Mouse (Mus musculus): ENCODE data around the gene Aatf. TPM values are rescaled to one million over a fixed set of nuclear protein-coding genes. Genes with fewer than 3 reads are reported as not detected.

Aatf gene
- polyA plus RNA-seq, 1 experiment from 2014 or later: 46.3 TPM

- no peaks in the 10 kb centered on the region for H3K9me3 ChIP-seq (ENCODE audit: control insufficient read depth, low read length)
- H3K27me3 ChIP-seq (ENCODE audit: control insufficient read depth, insufficient read depth, low read length): peaks cover 86% of the 10 kb centered on the region
- peak overlapping the region; percentile 87 for H3K27ac ChIP-seq (replicated peaks; ENCODE audit: low read depth, low read length)
- peak overlapping the region; percentile 57 for H3K4me3 ChIP-seq (replicated peaks; ENCODE audit: low read depth, low read length)
- peak overlapping the region; percentile 71 for H3K4me2 ChIP-seq (ENCODE audit: low read length)
- peak overlapping the region; percentile 66 for H3K9ac ChIP-seq (replicated peaks; ENCODE audit: low read length)
- peak; percentile 50 for DNase-seq
- peaks cover 21% of the 10 kb centered on the region for H3K36me3 ChIP-seq (ENCODE audit: control insufficient read depth, insufficient read depth, low read length)
- H3K4me1 ChIP-seq (ENCODE audit: control insufficient read depth, insufficient read depth, low read length): no peaks in the 10 kb centered on the region; the same call in 1 of the 2 replicates
- WGBS: under 1% methylated on average over 16 of the region's 16 CpGs
- no peak for ATAC-seq (ENCODE audit: low FRiP score, low TSS enrichment)
Measured at GRCm38 (mm10) chr11:84523321-84523831, 10.1 kb upstream of the Aatf start.

DNA sequence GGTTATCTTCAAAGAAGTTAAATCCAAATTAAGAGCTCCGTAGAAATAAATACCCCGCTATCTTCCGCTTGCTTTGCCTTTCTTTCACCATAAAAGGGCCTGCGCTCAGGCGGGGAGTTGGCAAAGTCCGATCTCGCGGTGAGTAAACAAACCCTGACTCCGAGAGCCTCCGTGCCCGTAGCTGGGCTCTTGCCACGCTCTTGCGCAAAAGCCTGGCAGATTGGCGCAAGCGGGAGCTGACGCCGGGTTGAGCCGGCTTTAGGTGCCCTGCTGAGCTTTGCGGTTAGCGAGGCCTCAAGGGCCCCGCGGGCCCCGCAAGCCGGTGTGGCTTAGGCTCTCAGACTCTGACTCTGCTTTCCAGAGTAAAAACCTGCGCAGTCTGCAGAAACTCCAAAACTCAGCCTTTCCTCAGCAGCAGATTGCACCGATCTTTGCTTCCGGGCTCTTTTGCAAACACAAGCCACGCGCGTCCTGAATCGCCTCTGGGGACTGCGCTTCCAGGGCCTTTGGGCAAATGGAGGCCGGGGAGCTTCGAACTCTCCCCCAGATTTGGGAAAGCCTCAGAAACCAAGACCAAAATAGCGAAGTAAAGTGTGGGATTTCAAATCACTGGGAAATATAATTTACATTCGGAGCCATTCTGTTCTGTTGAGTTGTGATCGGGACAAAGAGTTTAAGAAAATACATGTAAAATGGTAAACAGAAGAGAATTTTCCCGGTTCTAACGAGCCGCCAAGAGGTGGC is 9.4 kb upstream of the Aatf start:
- WGBS: under 1% methylated on average over 40 of the region's 40 CpGs
- peaks cover 81% of the 10 kb centered on the region for H3K27me3 ChIP-seq (ENCODE audit: control insufficient read depth, insufficient read depth, low read length)

DNA sequence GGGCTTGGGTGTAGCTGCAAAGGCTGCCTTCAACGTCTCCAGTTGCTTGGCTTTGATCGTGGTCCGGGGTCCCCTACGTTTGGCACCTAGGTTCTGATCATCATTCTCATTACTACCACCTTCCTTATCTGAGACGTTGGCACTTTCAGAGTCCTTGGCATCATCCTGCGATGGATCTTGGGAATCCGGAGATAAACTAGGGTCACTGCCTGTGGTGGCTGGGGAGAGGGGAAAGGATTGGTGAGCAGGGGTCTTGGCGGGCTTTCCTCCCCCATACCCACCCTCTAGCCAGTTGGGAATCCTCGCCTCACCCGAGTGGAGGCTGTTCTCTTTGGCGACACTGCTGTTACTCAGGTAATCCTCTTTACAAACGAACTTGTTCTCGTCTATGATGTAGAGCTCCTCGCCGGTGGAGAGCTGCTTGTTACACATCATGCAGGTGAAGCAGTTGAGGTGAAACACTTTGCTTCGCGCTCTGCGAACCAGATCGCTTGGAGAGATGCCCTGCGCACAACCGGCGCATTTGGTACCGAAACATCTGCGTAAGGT is 8.5 kb upstream of the Aatf start:
- Histone ChIP-seq H3K4me3 (replicated peaks; ENCODE audit: low read depth, low read length) (peak overlapping the region; percentile 57), H3K9me3 (ENCODE audit: control insufficient read depth, low read length) (no peaks in the 10 kb centered on the region), H3K27ac (replicated peaks; ENCODE audit: low read depth, low read length) (peak overlapping the region; percentile 87), H3K4me2 (ENCODE audit: low read length) (peak overlapping the region; percentile 71), H3K9ac (replicated peaks; ENCODE audit: low read length) (peak overlapping the region; percentile 66), H3K36me3 (ENCODE audit: control insufficient read depth, insufficient read depth, low read length) (peaks cover 21% of the 10 kb centered on the region), H3K4me1 (ENCODE audit: control insufficient read depth, insufficient read depth, low read length) (no peaks in the 10 kb centered on the region; the same call in 1 of the 2 replicates), H3K27me3 (ENCODE audit: control insufficient read depth, insufficient read depth, low read length) (peaks cover 71% of the 10 kb centered on the region)
- ATAC-seq (ENCODE audit: low FRiP score, low TSS enrichment) (no peak), DNase-seq (peak; percentile 41)
- 2% methylated on average over 24 of the region's 24 CpGs for WGBS

More for the DNA sequence above, 9.4 kb upstream of the Aatf start:
- no peaks in the 10 kb centered on the region for H3K9me3 ChIP-seq (ENCODE audit: control insufficient read depth, low read length)
- DNase-seq (peak; percentile 70), ATAC-seq (ENCODE audit: low FRiP score, low TSS enrichment) (no peak)
- peak overlapping the region; percentile 71 for H3K4me2 ChIP-seq (ENCODE audit: low read length)
- H3K27ac ChIP-seq (replicated peaks; ENCODE audit: low read depth, low read length): peak overlapping the region; percentile 87
- H3K4me3 ChIP-seq (replicated peaks; ENCODE audit: low read depth, low read length): peak overlapping the region; percentile 57
- H3K4me1 ChIP-seq (ENCODE audit: control insufficient read depth, insufficient read depth, low read length): no peaks in the 10 kb centered on the region; the same call in 1 of the 2 replicates
- H3K9ac ChIP-seq (replicated peaks; ENCODE audit: low read length): peak overlapping the region; percentile 66
- H3K36me3 ChIP-seq (ENCODE audit: control insufficient read depth, insufficient read depth, low read length): peaks cover 21% of the 10 kb centered on the region

DNA sequence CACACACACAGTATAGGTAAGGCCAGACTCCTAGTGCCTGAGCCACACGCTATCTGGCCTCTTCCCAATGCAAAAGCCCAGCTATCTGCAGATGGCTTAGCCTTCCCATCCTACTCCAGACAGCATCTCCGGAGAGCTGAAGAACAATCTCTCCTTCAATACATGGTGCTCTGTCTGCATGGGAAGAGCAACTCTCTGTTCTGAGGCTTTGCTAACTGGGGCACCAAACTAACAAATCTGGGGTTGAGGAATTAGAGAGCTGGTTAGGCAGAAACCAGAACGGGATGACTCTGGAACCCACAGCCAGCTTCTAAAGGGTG is 7.7 kb upstream of the Aatf start:
- no peaks in the 10 kb centered on the region; the same call in 1 of the 2 replicates for H3K4me1 ChIP-seq (ENCODE audit: control insufficient read depth, insufficient read depth, low read length)
- peak; percentile 31 for DNase-seq
- no peak for ATAC-seq (ENCODE audit: low FRiP score, low TSS enrichment)
- peak overlapping the region; percentile 71 for H3K4me2 ChIP-seq (ENCODE audit: low read length)
- H3K9ac ChIP-seq (replicated peaks; ENCODE audit: low read length): peak overlapping the region; percentile 66
- 4% methylated on average over 3 of the region's 3 CpGs for WGBS
- peaks cover 21% of the 10 kb centered on the region for H3K36me3 ChIP-seq (ENCODE audit: control insufficient read depth, insufficient read depth, low read length)
- H3K4me3 ChIP-seq (replicated peaks; ENCODE audit: low read depth, low read length): peak overlapping the region; percentile 57
- H3K27me3 ChIP-seq (ENCODE audit: control insufficient read depth, insufficient read depth, low read length): peaks cover 63% of the 10 kb centered on the region
- peak overlapping the region; percentile 87 for H3K27ac ChIP-seq (replicated peaks; ENCODE audit: low read depth, low read length)
- no peaks in the 10 kb centered on the region for H3K9me3 ChIP-seq (ENCODE audit: control insufficient read depth, low read length)

DNA sequence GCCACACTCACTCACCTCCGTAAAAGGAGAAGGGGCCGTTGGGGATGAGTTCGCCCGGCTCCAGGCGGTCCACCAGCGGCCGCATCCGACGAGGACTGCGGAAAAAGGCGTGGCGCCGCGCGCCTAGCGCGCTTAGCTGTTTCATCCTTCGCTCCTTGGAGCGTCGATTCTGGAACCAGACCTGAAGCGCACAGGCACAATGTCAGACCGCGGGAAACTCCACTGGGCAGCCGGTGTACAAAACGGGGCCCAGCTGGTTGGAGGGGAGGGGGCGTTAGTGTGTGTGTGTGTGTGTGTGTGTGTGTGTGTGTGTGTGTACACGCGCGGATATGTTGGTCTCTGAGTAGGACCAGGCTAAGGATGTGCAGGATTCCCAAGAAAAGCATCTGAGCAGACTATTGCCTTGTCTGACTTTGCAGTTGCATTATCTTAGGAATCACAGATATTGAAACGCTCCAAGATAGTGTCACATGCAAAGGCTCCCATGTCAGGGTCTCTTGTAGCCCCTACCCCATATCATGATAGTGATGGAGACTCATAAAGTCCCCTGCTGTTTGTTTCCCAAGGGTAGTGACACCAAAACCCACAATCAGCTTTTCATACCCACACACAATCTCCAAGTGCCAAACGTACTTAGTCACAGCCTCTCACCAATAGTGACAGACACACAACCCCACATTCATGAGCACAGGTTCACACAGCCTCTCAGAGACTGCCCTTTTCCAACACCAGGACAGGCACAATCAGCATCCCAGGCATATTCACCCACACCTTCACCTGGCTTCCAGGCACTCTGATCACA is 7.1 kb upstream of the Aatf start:
- Histone ChIP-seq H3K27ac (replicated peaks; ENCODE audit: low read depth, low read length) (peak overlapping the region; percentile 87), H3K4me3 (replicated peaks; ENCODE audit: low read depth, low read length) (peak overlapping the region; percentile 57), H3K4me2 (ENCODE audit: low read length) (peak overlapping the region; percentile 71), H3K36me3 (ENCODE audit: control insufficient read depth, insufficient read depth, low read length) (peaks cover 21% of the 10 kb centered on the region), H3K4me1 (ENCODE audit: control insufficient read depth, insufficient read depth, low read length) (no peaks in the 10 kb centered on the region; the same call in 1 of the 2 replicates), H3K9me3 (ENCODE audit: control insufficient read depth, low read length) (no peaks in the 10 kb centered on the region), H3K27me3 (ENCODE audit: control insufficient read depth, insufficient read depth, low read length) (peaks cover 60% of the 10 kb centered on the region), H3K9ac (replicated peaks; ENCODE audit: low read length) (peak overlapping the region; percentile 66)
- WGBS: under 1% methylated on average over 31 of the region's 31 CpGs
- no peak for ATAC-seq (ENCODE audit: low FRiP score, low TSS enrichment)
- DNase-seq: peak; percentile 48

DNA sequence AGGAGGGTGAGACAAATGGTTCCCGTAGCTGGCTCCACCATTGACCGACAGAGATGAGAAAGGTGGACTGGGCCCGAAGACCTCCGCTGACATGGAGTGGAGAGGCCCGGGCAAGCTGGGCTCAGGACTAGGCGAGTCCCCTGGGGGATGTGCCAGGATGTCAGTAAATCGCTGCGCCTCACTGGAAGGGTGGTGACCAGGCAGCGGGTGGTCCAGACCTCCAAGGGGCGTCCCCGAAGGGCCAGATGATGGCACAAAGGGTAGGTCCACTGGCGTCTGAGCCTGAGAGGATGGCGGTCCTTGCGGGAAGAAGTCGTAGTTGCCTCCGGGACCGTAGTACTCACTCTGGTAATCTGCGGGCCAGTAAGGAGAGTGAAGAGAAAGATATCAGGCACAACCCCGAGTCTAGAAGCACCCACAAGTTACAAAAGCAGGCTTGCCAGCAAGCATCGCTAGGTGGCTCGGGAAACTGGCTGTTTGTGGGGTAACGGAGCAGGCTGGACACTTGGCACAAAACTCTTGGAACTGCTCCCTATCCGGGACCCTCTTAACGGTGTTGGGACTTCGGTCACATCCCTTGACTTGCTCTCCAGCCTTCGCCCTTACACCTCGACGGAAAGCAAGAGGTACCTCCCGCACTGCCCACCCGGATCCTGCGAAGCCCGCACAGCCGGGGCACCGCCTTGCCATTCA is 6.4 kb upstream of the Aatf start:
- DNase-seq (peak; percentile 52), ATAC-seq (ENCODE audit: low FRiP score, low TSS enrichment) (no peak)
- no peaks in the 10 kb centered on the region for H3K9me3 ChIP-seq (ENCODE audit: control insufficient read depth, low read length)
- H3K4me2 ChIP-seq (ENCODE audit: low read length): peak overlapping the region; percentile 71
- peaks cover 21% of the 10 kb centered on the region for H3K36me3 ChIP-seq (ENCODE audit: control insufficient read depth, insufficient read depth, low read length)
- WGBS: 3% methylated on average over 34 of the region's 34 CpGs
- peaks cover 63% of the 10 kb centered on the region for H3K27me3 ChIP-seq (ENCODE audit: control insufficient read depth, insufficient read depth, low read length)
- H3K9ac ChIP-seq (replicated peaks; ENCODE audit: low read length): peak overlapping the region; percentile 66
- H3K4me3 ChIP-seq (replicated peaks; ENCODE audit: low read depth, low read length): peak overlapping the region; percentile 57
- no peaks in the 10 kb centered on the region for H3K4me1 ChIP-seq (ENCODE audit: control insufficient read depth, insufficient read depth, low read length)
- peak overlapping the region; percentile 87 for H3K27ac ChIP-seq (replicated peaks; ENCODE audit: low read depth, low read length)

DNA sequence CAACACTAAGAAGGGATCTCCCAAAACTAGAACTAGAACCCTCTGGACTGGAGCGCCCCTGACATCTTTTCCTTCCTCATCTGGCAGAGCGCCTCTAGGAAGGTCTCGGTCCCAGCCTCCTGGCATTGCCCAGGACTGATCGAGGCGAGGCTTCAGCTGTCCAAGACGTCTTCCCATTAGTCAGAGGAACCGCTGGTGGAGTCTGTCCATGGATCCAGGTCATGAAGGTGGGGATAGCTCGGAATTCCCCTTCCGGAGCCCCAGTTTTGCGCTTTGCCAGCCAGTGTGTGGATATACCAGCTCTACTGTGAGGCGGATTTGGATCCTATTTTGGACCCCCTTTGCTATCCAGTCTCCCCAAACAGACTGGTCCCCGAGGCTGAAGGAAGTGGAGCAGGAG is 5.7 kb upstream of the Aatf start:
- H3K9me3 ChIP-seq (ENCODE audit: control insufficient read depth, low read length): no peaks in the 10 kb centered on the region
- peaks cover 21% of the 10 kb centered on the region for H3K36me3 ChIP-seq (ENCODE audit: control insufficient read depth, insufficient read depth, low read length)
- peak overlapping the region; percentile 87 for H3K27ac ChIP-seq (replicated peaks; ENCODE audit: low read depth, low read length)
- peak overlapping the region; percentile 57 for H3K4me3 ChIP-seq (replicated peaks; ENCODE audit: low read depth, low read length)
- H3K27me3 ChIP-seq (ENCODE audit: control insufficient read depth, insufficient read depth, low read length): peaks cover 59% of the 10 kb centered on the region
- ATAC-seq (ENCODE audit: low FRiP score, low TSS enrichment) (no peak), DNase-seq (peak; percentile 52)
- peak overlapping the region; percentile 71 for H3K4me2 ChIP-seq (ENCODE audit: low read length)
- WGBS: 11% methylated on average over 12 of the region's 12 CpGs
- peak overlapping the region; percentile 66 for H3K9ac ChIP-seq (replicated peaks; ENCODE audit: low read length)
- peaks cover 3% of the 10 kb centered on the region for H3K4me1 ChIP-seq (ENCODE audit: control insufficient read depth, insufficient read depth, low read length)

DNA sequence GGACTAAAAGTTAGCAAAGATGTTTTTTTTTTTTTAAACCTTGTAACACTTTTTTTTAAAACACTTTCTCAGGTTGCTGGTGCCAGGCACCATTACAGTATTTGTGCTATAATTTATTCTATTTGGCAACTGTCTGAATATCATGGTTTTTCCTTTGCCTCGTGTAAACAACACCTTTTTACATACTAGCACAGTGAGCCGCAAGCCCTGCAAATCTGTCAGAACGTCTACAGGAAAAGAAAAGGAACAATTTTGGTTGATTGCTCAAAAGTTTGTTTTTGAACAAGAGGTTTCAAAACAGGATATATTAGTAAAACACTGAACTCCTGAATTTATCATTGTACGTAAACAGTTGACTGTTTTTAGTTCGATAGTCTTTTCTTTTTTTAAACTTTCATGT is 4.9 kb upstream of the Aatf start:
- peaks cover 6% of the 10 kb centered on the region for H3K4me1 ChIP-seq (ENCODE audit: control insufficient read depth, insufficient read depth, low read length)
- peak overlapping the region; percentile 66 for H3K9ac ChIP-seq (replicated peaks; ENCODE audit: low read length)
- DNase-seq (peak; percentile 28), ATAC-seq (ENCODE audit: low FRiP score, low TSS enrichment) (no peak)
- no peaks in the 10 kb centered on the region for H3K9me3 ChIP-seq (ENCODE audit: control insufficient read depth, low read length)
- peak overlapping the region; percentile 71 for H3K4me2 ChIP-seq (ENCODE audit: low read length)
- H3K27me3 ChIP-seq (ENCODE audit: control insufficient read depth, insufficient read depth, low read length): peaks cover 56% of the 10 kb centered on the region
- H3K27ac ChIP-seq (replicated peaks; ENCODE audit: low read depth, low read length): peak overlapping the region; percentile 87; the same call in 1 of the 2 replicates
- H3K4me3 ChIP-seq (replicated peaks; ENCODE audit: low read depth, low read length): peak overlapping the region; percentile 57
- 22% methylated on average over 5 of the region's 5 CpGs for WGBS
- peaks cover 21% of the 10 kb centered on the region for H3K36me3 ChIP-seq (ENCODE audit: control insufficient read depth, insufficient read depth, low read length)
